Mouse (Mus musculus) hindbrain, embryonic 14.5 days (tissue): ENCODE data around the gene Olfr317. TPM values are rescaled to one million over a fixed set of nuclear protein-coding genes. Genes with fewer than 3 reads are reported as not detected.
"Not testable (repeated sequence)": the region's sequence is repeated elsewhere in the genome, so short reads cannot be mapped to it uniquely, and the experiment has no call there.

Experiments used
- ATAC-seq: fragments of 200-750 bp; cut with Nextera tagmentation; 2 replicates; pipeline ENCODE4 v1.8.0; 2017; ENCODE audit warnings: moderate number of reproducible peaks, mild to moderate bottlenecking, moderate TSS enrichment, moderate library complexity; ENCODE audit not compliant: low FRiP score
- DNase-seq: peaks from one replicate; pipeline ENCODE4 v3.0.0-alpha.2; 2015; ENCODE audit warnings: low spot score
- H3K27ac ChIP-seq: fragments of 300-500 bp; sonication (generic); 2 replicates; pipeline ENCODE4 v1.5.1; 2014; ENCODE audit warnings: mild to moderate bottlenecking, moderate library complexity
- H3K27me3 ChIP-seq: fragments of 300-500 bp; sonication (generic); 2 replicates; pipeline ENCODE4 v1.6.1; 2014; ENCODE audit warnings: mild to moderate bottlenecking, low read length, mixed read lengths; ENCODE audit not compliant: control insufficient read depth, insufficient read depth
- H3K36me3 ChIP-seq: fragments of 300-500 bp; sonication (generic); replicated peaks from 2 replicates; pipeline ENCODE4 v1.6.1; 2014; ENCODE audit not compliant: control insufficient read depth, insufficient read depth
- H3K4me1 ChIP-seq: fragments of 300-500 bp; sonication (generic); replicated peaks from 2 replicates; pipeline ENCODE4 v1.6.1; 2014; ENCODE audit warnings: antibody characterized with exemption, low read length, mixed read lengths; ENCODE audit not compliant: control insufficient read depth, insufficient read depth
- H3K4me2 ChIP-seq: fragments of 300-500 bp; sonication (generic); replicated peaks from 2 replicates; pipeline ENCODE4 v1.6.1; 2014; ENCODE audit warnings: mild to moderate bottlenecking, moderate library complexity
- H3K4me3 ChIP-seq: fragments of 300-500 bp; sonication (generic); replicated peaks from 2 replicates; pipeline ENCODE4 v1.5.1; 2014; ENCODE audit warnings: mild to moderate bottlenecking, low read length
- H3K9ac ChIP-seq: fragments of 300-500 bp; sonication (generic); 2 replicates; pipeline ENCODE4 v1.6.1; 2014
- H3K9me3 ChIP-seq: fragments of 300-500 bp; sonication (generic); 2 replicates; pipeline ENCODE4 v1.6.1; 2016; ENCODE audit warnings: low read length; ENCODE audit not compliant: control insufficient read depth
- WGBS: fragments of 180-500 bp; shearing (Covaris S2); extraction: QIAGEN DNeasy Blood & Tissue Kit; methylation state at CpG from one replicate; pipeline ENCODE4 v1.1.7; 2014; 5-methylcytosine and 5-hydroxymethylcytosine counted together
- polyA plus RNA-seq: library from polyadenylated mRNA; unstranded; fragments of >200 nt; fragmentation: Nextera tagmentation; extraction: Ambion mirVana; gene quantifications from 2 replicates; pipeline ENCODE4 v1.2.1, GENCODE M21; 2014

Olfr317 gene
- polyA plus RNA-seq, 1 experiment from 2014 or later, result 0.09 TPM

GRCm38 (mm10) chr11:58727896-58728650 is 10.9 kb downstream of the Olfr317 start:
- WGBS, result 84% methylated on average over 6 of the region's 6 CpGs
- not testable (repeated sequence) for H3K36me3 ChIP-seq

GRCm38 (mm10) chr11:58723914-58724313 is 15.1 kb downstream of the Olfr317 start, which contains the start of gene Olfr318:
TSS of gene Olfr318 (minus strand) at chr11:58724014.
- H3K9me3 ChIP-seq, result no peaks in the 10 kb centered on the region
- H3K36me3 ChIP-seq, result no peaks in the 10 kb centered on the region
- no peak for DNase-seq
- ATAC-seq, result no peak
- no peak within 1 kb of the TSS for H3K4me3 ChIP-seq
- no peaks in the 10 kb centered on the region for H3K27me3 ChIP-seq
- no peak within 1 kb of the TSS for H3K27ac ChIP-seq
- no peak within 1 kb of the TSS for H3K4me2 ChIP-seq
- H3K4me1 ChIP-seq, result no peaks in the 10 kb centered on the region
- H3K9ac ChIP-seq, result no peak within 1 kb of the TSS

More at GRCm38 (mm10) chr11:58727896-58728650, 10.9 kb downstream of the Olfr317 start:
- not testable (repeated sequence) for H3K27ac ChIP-seq, DNase-seq, H3K9me3 ChIP-seq, H3K9ac ChIP-seq, ATAC-seq, H3K27me3 ChIP-seq, H3K4me1 ChIP-seq, H3K4me3 ChIP-seq, H3K4me2 ChIP-seq

- no peak for ATAC-seq
These were observed 19.3 kb downstream of the Olfr317 start for GRCm38 (mm10) chr11:58719701-58720100.

GRCm38 (mm10) chr11:58717723-58718122 is 21.3 kb downstream of the Olfr317 start:
- not testable (repeated sequence) for H3K9me3 ChIP-seq, H3K36me3 ChIP-seq, H3K27me3 ChIP-seq, H3K9ac ChIP-seq, H3K27ac ChIP-seq, H3K4me1 ChIP-seq, DNase-seq, H3K4me2 ChIP-seq, H3K4me3 ChIP-seq, ATAC-seq
- WGBS, result 83% methylated on average over 6 of the region's 7 CpGs

More at GRCm38 (mm10) chr11:58719701-58720100, 19.3 kb downstream of the Olfr317 start:
- H3K9ac ChIP-seq, result no peak overlapping the region
- no peak overlapping the region for H3K4me3 ChIP-seq
- H3K4me1 ChIP-seq, result no peaks in the 10 kb centered on the region
- DNase-seq, result no peak
- H3K36me3 ChIP-seq, result no peaks in the 10 kb centered on the region
- 86% methylated on average over 4 of the region's 4 CpGs for WGBS
- H3K27ac ChIP-seq, result no peak overlapping the region
- H3K4me2 ChIP-seq, result no peak overlapping the region
- no peaks in the 10 kb centered on the region for H3K27me3 ChIP-seq
- H3K9me3 ChIP-seq, result no peaks in the 10 kb centered on the region

- no peaks in the 10 kb centered on the region for H3K4me1 ChIP-seq
- DNase-seq (no peak), ATAC-seq (no peak)
- no peak overlapping the region for H3K4me3 ChIP-seq
- no peak overlapping the region for H3K4me2 ChIP-seq
- WGBS, result 85% methylated on average over 11 of the region's 11 CpGs
- no peaks in the 10 kb centered on the region for H3K36me3 ChIP-seq
- no peaks in the 10 kb centered on the region for H3K27me3 ChIP-seq
- no peak overlapping the region for H3K9ac ChIP-seq
- no peak overlapping the region for H3K27ac ChIP-seq
- H3K9me3 ChIP-seq, result no peaks in the 10 kb centered on the region
These were observed 29.9 kb downstream of the Olfr317 start for GRCm38 (mm10) chr11:58709086-58709485.

GRCm38 (mm10) chr11:58698862-58699261 is 40.1 kb downstream of the Olfr317 start, which contains the start of gene Olfr319:
TSS of gene Olfr319 (plus strand) at chr11:58699162.
- Histone ChIP-seq H3K4me3 (no peak within 1 kb of the TSS), H3K4me2 (no peak within 1 kb of the TSS), H3K27me3 (no peaks in the 10 kb centered on the region), H3K9me3 (peaks cover 11% of the 10 kb centered on the region; the same call in 1 of the 2 replicates), H3K4me1 (no peaks in the 10 kb centered on the region), H3K36me3 (no peaks in the 10 kb centered on the region), H3K27ac (no peak within 1 kb of the TSS), H3K9ac (no peak within 1 kb of the TSS)
- ATAC-seq, result no peak
- DNase-seq, result no peak
- 93% methylated on average over 3 of the region's 3 CpGs for WGBS

Other genes with a start within 250 kb of the Olfr317 start
- not detected in 2 replicates for gene Olfr332, start 246.7 kb downstream of the Olfr317 start, polyA plus RNA-seq
- not detected in 2 replicates for gene Olfr331, start 236.6 kb downstream of the Olfr317 start, polyA plus RNA-seq
- not detected in 2 replicates for gene Olfr330, start 204.4 kb downstream of the Olfr317 start, polyA plus RNA-seq
- gene Olfr329-ps, start 192.8 kb downstream of the Olfr317 start, polyA plus RNA-seq, result 0.12 TPM in 1 of 2 replicates, not detected in the other
- 0.12 TPM in 1 of 2 replicates, not detected in the other for gene Olfr328, start 183.6 kb downstream of the Olfr317 start, polyA plus RNA-seq
- not detected in 2 replicates for gene Olfr224, start 168.7 kb downstream of the Olfr317 start, polyA plus RNA-seq
- not detected in 2 replicates for gene Olfr325, start 161.5 kb downstream of the Olfr317 start, polyA plus RNA-seq
- 0.25 TPM in 1 of 2 replicates, not detected in the other for gene Olfr324, start 144.1 kb downstream of the Olfr317 start, polyA plus RNA-seq
- gene 2210407C18Rik, start 123.1 kb downstream of the Olfr317 start, polyA plus RNA-seq, result not detected in 2 replicates
- gene Olfr323, start 108.7 kb downstream of the Olfr317 start, polyA plus RNA-seq, result not detected in 2 replicates
- gene Trim58, start 98.7 kb downstream of the Olfr317 start, polyA plus RNA-seq, result 0.20 TPM in 1 of 2 replicates, not detected in the other
- not detected in 2 replicates for gene Olfr322, start 80.4 kb downstream of the Olfr317 start, polyA plus RNA-seq
- not detected in 2 replicates for gene Olfr320, start 58.1 kb downstream of the Olfr317 start, polyA plus RNA-seq
- not detected in 2 replicates for gene Olfr319, start 40.0 kb downstream of the Olfr317 start, polyA plus RNA-seq
- gene Olfr318, start 15.2 kb downstream of the Olfr317 start, polyA plus RNA-seq, result not detected in 2 replicates
- gene Olfr316, start 13.5 kb upstream of the Olfr317 start, polyA plus RNA-seq, result not detected in 2 replicates
- not detected in 2 replicates for gene Olfr315, start 34.0 kb upstream of the Olfr317 start, polyA plus RNA-seq
- gene Olfr314, start 43.7 kb upstream of the Olfr317 start, polyA plus RNA-seq, result not detected in 2 replicates
- 6.5 and 9.4 TPM in 2 replicates for gene Fam183b, start 62.7 kb upstream of the Olfr317 start, polyA plus RNA-seq
- not detected in 2 replicates for gene Olfr313, start 75.8 kb upstream of the Olfr317 start, polyA plus RNA-seq
- not detected in 2 replicates for gene Olfr312, start 90.0 kb upstream of the Olfr317 start, polyA plus RNA-seq
- not detected in 2 replicates for gene Olfr311, start 100.0 kb upstream of the Olfr317 start, polyA plus RNA-seq
- 24.2 and 25.7 TPM in 2 replicates for gene Gm12258, start 107.9 kb upstream of the Olfr317 start, polyA plus RNA-seq
- gene 2810021J22Rik, start 128.0 kb upstream of the Olfr317 start, polyA plus RNA-seq, result 13.6 and 14.6 TPM in 2 replicates
- 8.7 and 9.8 TPM in 2 replicates for gene Zfp39, start 165.0 kb upstream of the Olfr317 start, polyA plus RNA-seq
- gene Btnl10, start 178.7 kb upstream of the Olfr317 start, polyA plus RNA-seq, result not detected in 2 replicates
- 682 and 743 TPM in 2 replicates for gene Rnf187, start 199.7 kb upstream of the Olfr317 start, polyA plus RNA-seq
- 109 and 138 TPM in 2 replicates for gene Hist3h2ba, start 209.7 kb upstream of the Olfr317 start, polyA plus RNA-seq
- 86.9 and 94.9 TPM in 2 replicates for gene Hist3h2a, start 215.5 kb upstream of the Olfr317 start, polyA plus RNA-seq
- 0.76 and 1.1 TPM in 2 replicates for gene Trim17, start 215.5 kb upstream of the Olfr317 start, polyA plus RNA-seq
- gene Trim11, start 238.9 kb upstream of the Olfr317 start, polyA plus RNA-seq, result 18.9 and 22.1 TPM in 2 replicates